Mouse (Mus musculus) hematopoietic multipotent progenitor cell, adult 10-12 weeks (in vitro differentiated cells): ENCODE data around the gene Spag16. TPM values are rescaled to one million over a fixed set of nuclear protein-coding genes. Genes with fewer than 3 reads are reported as not detected.

Experiments used
- polyA plus RNA-seq: library from polyadenylated mRNA; stranded (reverse); fragments of >175 nt; gene quantifications from 2 replicates; pipeline ENCODE4 v1.2.3, GENCODE M21; 2012; ENCODE audit warnings: low replicate concordance

Spag16 gene
- not detected in 2 replicates for polyA plus RNA-seq

DNA sequence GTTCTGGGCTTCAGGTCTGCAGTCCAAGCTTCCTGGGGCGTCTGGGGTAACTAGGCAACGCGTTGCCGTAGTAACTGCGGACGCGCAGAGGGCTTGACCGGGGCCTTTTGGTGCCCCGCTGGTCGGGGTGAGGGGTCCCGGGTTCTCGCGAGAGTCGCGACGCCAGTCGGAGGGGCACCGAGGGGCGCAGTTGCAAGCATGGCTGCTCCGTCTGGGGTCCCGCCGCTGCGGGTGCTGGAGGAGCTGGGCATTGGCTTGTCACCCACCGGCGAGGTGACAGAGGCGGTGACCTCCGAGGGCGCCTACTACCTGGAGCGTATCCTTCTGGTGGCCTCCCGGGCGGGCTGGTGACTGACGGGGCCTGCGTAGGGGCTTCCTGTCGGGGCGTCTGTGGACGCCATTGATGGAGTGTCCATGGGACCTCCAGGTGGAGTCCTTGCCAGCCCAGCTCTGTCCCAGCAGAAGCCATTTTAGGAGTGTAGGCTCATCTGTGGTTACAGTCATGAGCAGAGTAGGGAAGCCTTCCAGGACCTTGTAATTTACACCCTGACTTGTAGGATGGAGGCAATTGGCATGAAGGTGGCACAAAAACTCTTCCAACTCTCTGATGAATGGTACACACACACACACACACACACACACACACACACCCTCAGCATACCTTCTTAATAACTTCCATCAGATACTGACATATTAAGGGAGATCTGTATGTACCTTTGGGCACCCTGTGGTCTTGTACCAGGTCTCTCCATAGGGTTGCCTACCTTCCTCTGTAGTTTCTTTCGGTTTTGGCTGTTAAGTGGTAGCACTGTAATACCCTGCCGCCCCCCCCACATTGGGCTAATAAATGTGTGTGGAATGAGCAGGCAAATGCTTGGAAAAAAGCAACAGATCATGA is at the start of gene Spag16:
Gene Spag16 (plus strand): TSS at position 165 of the 898 bp plus-strand sequence.

DNA sequence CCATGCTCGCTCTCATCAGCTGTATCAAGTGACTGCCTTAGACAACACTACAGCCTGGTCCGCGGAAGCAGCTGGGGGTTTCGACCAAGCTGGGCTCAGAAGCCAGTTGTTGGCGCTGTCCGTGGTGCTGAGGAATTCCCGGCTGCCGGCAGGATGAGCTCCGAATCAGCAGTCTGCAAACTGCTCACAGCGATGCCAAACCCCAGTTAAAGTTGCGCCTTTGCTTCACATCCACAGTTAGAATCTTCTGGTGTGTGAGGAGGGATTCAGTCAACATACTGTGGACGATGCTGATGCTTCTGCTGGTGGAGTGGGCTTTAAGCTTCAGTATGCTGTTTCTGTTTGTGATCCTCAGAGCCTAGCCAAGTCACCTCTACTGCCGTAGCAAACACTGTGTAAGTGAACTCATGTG is 898.9 kb downstream of the Spag16 start, which contains the start of gene Vwc2l:
Gene Vwc2l (plus strand): TSS at position 61 of the 412 bp plus-strand sequence.

Other genes starting within 250 kb of the Spag16 start
- gene Ikzf2, start 139.7 kb upstream of the Spag16 start, polyA plus RNA-seq: 1.1 and 3.9 TPM in 2 replicates